7 mouse cellular contexts compared by ENCODE assay signal in the genomic region with DNA sequence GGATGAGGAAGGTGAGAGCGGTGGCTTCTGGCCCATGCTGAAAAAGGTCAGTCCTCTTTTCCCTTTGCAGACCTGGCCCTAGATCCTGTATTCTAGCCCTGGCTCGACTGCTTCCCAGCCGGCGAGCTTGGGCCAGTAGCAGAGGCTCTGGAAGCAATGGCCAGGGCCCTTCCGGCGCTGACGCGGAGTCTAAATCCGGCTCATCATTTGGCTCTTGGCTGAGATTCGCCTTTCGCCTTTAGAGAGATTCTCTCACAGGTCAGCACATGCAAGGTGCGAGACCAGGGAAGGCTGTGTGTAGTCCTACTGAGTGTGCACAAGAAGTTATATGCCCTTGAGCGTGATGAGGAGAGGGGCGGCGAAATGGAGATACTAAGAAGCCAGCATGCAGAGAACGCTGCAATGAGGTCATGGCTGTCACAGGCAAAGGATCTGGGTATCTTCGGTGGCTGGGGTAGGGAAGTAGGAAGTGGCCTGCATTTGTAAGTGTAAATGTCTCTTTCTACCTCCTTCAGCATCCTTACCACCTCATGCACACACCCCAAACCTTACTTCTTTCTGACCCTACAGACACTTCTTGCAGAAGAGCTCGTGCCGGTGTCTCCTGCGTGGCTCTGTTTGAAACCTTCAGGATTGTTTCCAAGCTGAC. TPM values are rescaled to one million over a fixed set of nuclear protein-coding genes. Genes with fewer than 3 reads are reported as not detected.
DNase-seq lines count a peak whose midpoint lies in the region; ATAC-seq and TF ChIP-seq lines count a peak whose summit lies in the region.

No protein-coding gene starts in this region.

- TF ChIP-seq POLR2A in cerebellum, adult 2 months (IDR thresholded peaks at IDR 0.05; ENCODE audit: borderline replicate concordance, insufficient read depth, low read length): no peak

- ATAC-seq in hindbrain, embryonic 12.5 days (ENCODE audit: low FRiP score): peak; percentile 37
- peak; percentile 13; the same call in 1 of the 2 replicates for ATAC-seq in liver, embryonic 12.5 days
- no peak; the same call in 1 of the 2 replicates for ATAC-seq in megakaryocyte-erythroid progenitor cell, adult 5-6 weeks (replicated peaks; ENCODE audit: low FRiP score, low TSS enrichment, poor library complexity, severe bottlenecking)

- no peaks in the 10 kb centered on the region for H3K27me3 ChIP-seq in cerebellum, adult 2 months (ENCODE audit: control insufficient read depth, insufficient read depth, low read length)
- H3K27me3 ChIP-seq in hindbrain, embryonic 12.5 days: peaks cover 77% of the 10 kb centered on the region
- peaks cover 89% of the 10 kb centered on the region for H3K27me3 ChIP-seq in liver, embryonic 12.5 days (replicated peaks)

- H3K36me3 ChIP-seq in hindbrain, embryonic 12.5 days: no peaks in the 10 kb centered on the region
- no peaks in the 10 kb centered on the region for H3K36me3 ChIP-seq in liver, embryonic 12.5 days

- H3K4me2 ChIP-seq in hindbrain, embryonic 12.5 days (replicated peaks): peak overlapping the region; percentile 92
- H3K4me2 ChIP-seq in liver, embryonic 12.5 days: peak overlapping the region; percentile 69

- no peaks in the 10 kb centered on the region for H3K4me1 ChIP-seq in cerebellum, adult 2 months (ENCODE audit: control insufficient read depth, insufficient read depth, low read length)
- peaks cover 27% of the 10 kb centered on the region for H3K4me1 ChIP-seq in hindbrain, embryonic 12.5 days
- H3K4me1 ChIP-seq in liver, embryonic 12.5 days: peaks cover 19% of the 10 kb centered on the region; the same call in 1 of the 2 replicates

- TF ChIP-seq CTCF in cerebellum, adult 2 months (IDR thresholded peaks at IDR 0.05; ENCODE audit: borderline replicate concordance, insufficient read depth, low read depth, low read length): no peak

- 2% methylated on average over 20 of the region's 20 CpGs for WGBS in cerebellum, adult 2 months
- 1% methylated on average over 20 of the region's 20 CpGs for WGBS in hindbrain, embryonic 12.5 days
- WGBS in liver, embryonic 12.5 days (ENCODE audit: insufficient replicate concordance): 2% methylated on average over 20 of the region's 20 CpGs

- no peaks in the 10 kb centered on the region for H3K9me3 ChIP-seq in hindbrain, embryonic 12.5 days (replicated peaks)
- no peaks in the 10 kb centered on the region for H3K9me3 ChIP-seq in liver, embryonic 12.5 days (replicated peaks)

- H3K4me3 ChIP-seq in cerebellum, adult 2 months (replicated peaks; ENCODE audit: insufficient read depth, low read depth, low read length): peak overlapping the region; percentile 88
- H3K4me3 ChIP-seq in hindbrain, embryonic 12.5 days: peak overlapping the region; percentile 52
- H3K4me3 ChIP-seq in liver, embryonic 12.5 days: peak overlapping the region; percentile 45

- H3K27ac ChIP-seq in cerebellum, adult 2 months (ENCODE audit: insufficient read depth, low read length): peak overlapping the region; percentile 90
- no peak overlapping the region for H3K27ac ChIP-seq in hindbrain, embryonic 12.5 days
- H3K27ac ChIP-seq in liver, embryonic 12.5 days: no peak overlapping the region

- H3K9ac ChIP-seq in hindbrain, embryonic 12.5 days: no peak overlapping the region; the same call in 1 of the 2 replicates
- H3K9ac ChIP-seq in liver, embryonic 12.5 days: no peak overlapping the region

- DNase-seq in ZHBTc4 (ENCODE audit: low read depth, low spot score): peak; percentile 15
- peak; percentile 85 to 90 for DNase-seq in cerebellum, adult 2 months
- DNase-seq in gastrocnemius, adult 18-20 months (ENCODE audit: low spot score): peak; percentile 75
- DNase-seq in neural tube, embryonic 10.5 days (ENCODE audit: extremely low spot score, low spot score): peak; percentile 55

RNA-seq across cellular contexts. Expression of a gene that starts 0.6 kb away (rescaled TPM):
- polyA plus RNA-seq in cerebellum, adult 2 months (2012; rRNA removed): 6.0 and 7.2 TPM in 2 replicates
- total RNA-seq in gastrocnemius, adult 18-20 months (2021): 1 to 10 TPM; 3.5 to 7.0 TPM
- 7.9 and 10.8 TPM in 2 replicates for polyA plus RNA-seq in hindbrain, embryonic 12.5 days (2016; fragmentation: Nextera tagmentation; extraction: Ambion mirVana)
- 0.33 and 0.36 TPM in 2 replicates for polyA plus RNA-seq in liver, embryonic 12.5 days (2016; fragmentation: Nextera tagmentation; extraction: Ambion mirVana)
- total RNA-seq in megakaryocyte-erythroid progenitor cell, adult 5-6 weeks (2014; fragmentation: Nextera tagmentation): not detected in 2 replicates
- not detected in 2 replicates for total RNA-seq in megakaryocyte-erythroid progenitor cell, adult 5-6 weeks (2017)

Comparison
In these comparisons a context has a peak if more than half of its experiments do, and no peak if none do; other contexts are left out.
1. DNase-seq: peak in every context shown above with its lines; median percentile 88 in cerebellum, adult 2 months; 75 in gastrocnemius, adult 18-20 months; 55 in neural tube, embryonic 10.5 days; 15 in ZHBTc4.